Mouse (Mus musculus) liver (tissue): ENCODE results near the gene Depdc5.
A peak's percentile ranks its signal among the peaks of the same experiment; 100 is the strongest.
"Not testable (repeated sequence)": the region's sequence is repeated elsewhere in the genome, so short reads cannot be mapped to it uniquely, and the experiment has no call there.

ENCODE experiments used
- DNase-seq: peaks from one replicate; pipeline ENCODE4 v3.0.0-alpha.2; 2020; ENCODE audit warnings: mixed read lengths

Depdc5 gene

GRCm38 (mm10) chr5:32914071-32914470 is 50.6 kb downstream of the Depdc5 start:
- no peak for DNase-seq

- not testable (repeated sequence) for DNase-seq
Observed at GRCm38 (mm10) chr5:32919281-32919680, 55.8 kb downstream of the Depdc5 start.

DNA sequence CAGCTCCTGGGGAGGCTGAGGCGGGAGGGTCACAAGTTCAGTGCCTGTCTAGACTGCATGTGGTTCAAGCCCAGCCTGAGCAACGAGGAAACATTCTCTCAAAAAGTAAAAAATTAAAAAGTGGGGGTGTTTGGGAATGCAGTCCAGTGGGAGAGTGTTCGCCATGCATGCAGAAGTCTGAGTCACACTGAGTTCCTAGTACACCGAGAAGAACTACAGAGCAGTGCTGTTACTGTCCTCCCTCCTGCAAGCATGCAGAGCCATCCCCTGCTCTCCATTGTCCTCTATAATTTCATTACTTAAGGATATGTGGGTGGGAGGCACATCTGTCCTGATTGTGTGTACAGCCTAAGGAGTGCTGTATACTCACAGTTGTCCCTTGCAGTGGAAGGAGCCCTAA is 59.4 kb downstream of the Depdc5 start:
- no peak for DNase-seq

DNA sequence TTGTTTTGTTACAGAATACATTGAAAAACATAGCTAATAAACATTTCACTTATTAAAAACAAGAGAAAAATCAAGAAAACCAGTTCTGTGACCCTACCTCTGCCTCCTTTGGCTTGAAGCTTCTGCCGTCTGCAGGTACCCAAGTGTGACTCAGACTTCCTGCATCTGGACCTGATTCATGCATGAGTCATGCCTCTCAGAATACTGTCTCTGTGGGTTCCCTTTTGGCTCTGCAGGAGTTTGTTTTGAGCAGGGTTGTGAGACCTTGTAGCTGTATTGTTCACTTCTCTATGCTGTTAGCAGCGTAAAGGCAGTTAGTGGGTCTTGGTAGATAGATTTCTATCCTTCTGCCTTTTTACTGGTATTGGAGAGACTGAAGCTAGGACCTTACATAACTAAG is 67.3 kb downstream of the Depdc5 start:
- no peak for DNase-seq

- DNase-seq = peak; percentile 48
Observed at GRCm38 (mm10) chr5:32934654-32935053, 71.2 kb downstream of the Depdc5 start.

- DNase-seq = no peak
Observed at GRCm38 (mm10) chr5:32940586-32940985, 77.1 kb downstream of the Depdc5 start.

DNA sequence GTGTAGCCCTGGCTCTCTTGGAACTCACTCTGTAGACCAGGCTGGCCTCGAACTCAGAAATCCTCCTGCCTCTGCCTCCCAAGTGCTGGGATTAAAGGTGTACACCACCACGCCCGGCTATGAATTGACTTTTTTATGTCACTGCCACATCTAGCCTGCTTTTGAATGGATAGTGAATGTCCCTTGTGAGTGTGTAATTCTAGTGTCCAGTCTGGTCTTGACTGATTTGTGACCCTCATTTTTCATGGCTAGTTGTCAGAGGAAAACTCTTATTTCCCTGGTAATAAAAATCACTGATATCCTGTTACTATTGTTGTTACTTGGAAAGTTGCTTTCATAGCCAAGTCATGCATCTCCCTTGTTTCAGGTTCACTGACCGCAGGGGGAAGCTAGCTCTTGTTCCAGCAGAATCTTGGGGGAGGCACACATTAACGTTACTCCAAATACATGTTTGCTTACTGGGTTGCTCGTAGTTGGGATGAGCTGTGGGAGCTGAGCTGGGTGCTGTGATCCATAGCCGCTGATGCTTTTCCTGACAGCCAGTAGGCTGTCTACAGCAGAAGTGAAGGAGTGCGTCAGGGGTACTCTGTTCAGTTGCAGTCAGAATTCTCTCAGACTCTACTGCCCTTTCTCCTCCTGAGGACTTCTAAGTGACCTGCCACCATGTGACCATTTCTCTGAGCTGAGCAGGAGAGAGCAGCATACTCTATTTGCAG is 77.9 kb downstream of the Depdc5 start:
- no peak for DNase-seq

GRCm38 (mm10) chr5:32950077-32950476 is 86.6 kb downstream of the Depdc5 start:
- no peak for DNase-seq

DNA sequence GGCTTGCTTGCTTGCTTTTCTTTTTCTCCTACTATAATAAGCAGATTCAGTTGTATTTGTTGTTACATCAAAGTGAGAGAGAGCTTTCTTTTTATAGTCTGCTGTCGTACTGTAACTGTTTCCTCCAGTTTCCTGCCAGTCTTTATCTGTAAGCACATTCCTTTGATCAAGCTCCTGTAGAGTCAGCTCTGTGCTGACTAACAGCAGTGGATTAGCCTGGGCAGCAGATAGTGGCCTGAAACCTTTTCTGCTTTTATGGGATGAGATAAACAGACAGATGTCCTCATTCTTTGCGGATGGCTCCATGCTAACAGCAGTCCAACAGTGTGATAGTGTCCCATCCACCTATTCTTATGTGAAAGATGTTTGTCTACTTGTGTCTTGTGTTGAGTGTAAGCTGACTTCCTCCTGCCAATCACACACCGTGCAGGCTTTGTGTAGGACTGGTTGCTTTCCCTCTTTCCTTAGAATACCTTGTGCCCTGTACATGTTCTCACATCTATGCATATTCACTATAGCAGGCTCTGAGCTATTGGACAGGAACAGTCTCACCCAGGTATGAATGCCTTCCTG is 87.3 kb downstream of the Depdc5 start:
- DNase-seq = peak; percentile 65

- no peak for DNase-seq
Observed at GRCm38 (mm10) chr5:32955716-32956115, 92.2 kb downstream of the Depdc5 start.

DNA sequence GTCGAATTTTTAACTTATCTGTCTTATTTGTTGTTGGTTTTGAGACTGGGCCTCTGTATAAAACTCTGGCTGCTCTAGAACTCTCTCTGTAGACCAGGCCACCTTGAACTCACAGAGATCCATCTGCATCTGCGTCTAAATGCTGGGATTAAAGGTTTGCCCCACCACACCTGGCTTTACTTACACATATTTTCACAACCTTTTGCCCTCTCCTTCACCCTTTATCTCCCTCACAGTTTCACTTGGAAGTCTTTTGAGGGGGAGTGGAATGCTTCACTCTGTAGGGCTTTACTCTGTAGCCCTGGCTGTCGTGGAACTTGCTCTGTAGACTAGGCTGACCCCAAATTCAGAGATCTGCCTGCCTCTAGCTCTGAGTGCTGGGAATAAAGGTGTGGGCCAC is 98.1 kb downstream of the Depdc5 start:
- no peak for DNase-seq

DNA sequence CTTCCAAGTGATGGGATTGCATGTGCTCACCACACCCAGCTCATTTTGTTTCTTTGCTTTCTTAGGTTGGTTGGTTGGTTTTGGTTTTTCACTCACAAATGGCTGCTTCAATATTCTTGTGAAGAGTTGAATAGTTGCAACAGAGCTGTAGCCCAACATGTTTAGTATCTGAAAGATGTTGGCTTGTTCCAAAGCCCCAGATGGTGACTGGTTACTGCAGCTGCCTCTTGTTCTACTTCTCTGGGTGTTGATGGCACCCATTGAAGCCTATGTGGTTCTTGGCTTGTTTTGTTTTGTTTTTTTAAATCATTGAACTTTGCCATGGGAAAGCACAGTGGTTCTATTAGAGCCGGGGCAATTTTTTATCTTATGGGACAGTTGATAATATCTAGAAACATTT is 99.1 kb downstream of the Depdc5 start:
- no peak for DNase-seq

- no peak for DNase-seq
Observed at GRCm38 (mm10) chr5:32976541-32976940, 113.0 kb downstream of the Depdc5 start.

- DNase-seq = no peak
Observed at GRCm38 (mm10) chr5:32977179-32977578, 113.7 kb downstream of the Depdc5 start.

- no peak for DNase-seq
Observed at GRCm38 (mm10) chr5:32985379-32985778, 121.9 kb downstream of the Depdc5 start.

GRCm38 (mm10) chr5:32987873-32988272 is 124.4 kb downstream of the Depdc5 start:
- no peak for DNase-seq

DNA sequence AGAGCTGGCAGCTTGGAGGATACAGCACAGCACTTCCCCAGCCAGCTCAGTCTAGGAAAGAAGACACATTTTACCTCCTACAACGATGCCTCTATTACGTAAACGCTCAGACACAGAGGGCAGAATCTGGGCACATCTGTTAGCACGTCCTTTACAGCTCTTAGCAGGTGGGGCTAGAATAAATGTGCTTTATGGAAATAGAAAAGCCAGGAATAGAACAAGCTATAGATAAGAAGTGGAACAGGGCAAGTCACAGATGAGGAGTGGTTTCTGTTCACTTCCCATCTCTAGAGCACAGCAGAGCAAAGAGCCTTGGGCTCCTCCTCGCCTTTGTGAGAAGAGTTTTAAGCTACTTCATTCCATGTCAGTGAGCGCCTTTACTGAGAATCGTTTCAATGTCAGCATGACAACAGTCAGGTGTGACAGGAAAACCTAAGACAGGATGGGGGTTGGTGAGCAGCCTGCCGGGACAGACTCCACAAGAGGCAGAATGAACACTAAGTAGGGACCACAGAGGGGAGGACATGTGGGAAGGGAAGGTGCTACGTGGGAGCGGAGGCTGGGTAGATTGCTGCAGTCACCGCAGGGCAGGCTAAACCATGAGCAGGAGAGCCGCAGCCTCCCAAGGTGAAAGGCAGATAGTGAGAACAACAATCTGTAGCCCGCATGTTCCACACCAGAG is 126.6 kb downstream of the Depdc5 start:
- DNase-seq = no peak

DNA sequence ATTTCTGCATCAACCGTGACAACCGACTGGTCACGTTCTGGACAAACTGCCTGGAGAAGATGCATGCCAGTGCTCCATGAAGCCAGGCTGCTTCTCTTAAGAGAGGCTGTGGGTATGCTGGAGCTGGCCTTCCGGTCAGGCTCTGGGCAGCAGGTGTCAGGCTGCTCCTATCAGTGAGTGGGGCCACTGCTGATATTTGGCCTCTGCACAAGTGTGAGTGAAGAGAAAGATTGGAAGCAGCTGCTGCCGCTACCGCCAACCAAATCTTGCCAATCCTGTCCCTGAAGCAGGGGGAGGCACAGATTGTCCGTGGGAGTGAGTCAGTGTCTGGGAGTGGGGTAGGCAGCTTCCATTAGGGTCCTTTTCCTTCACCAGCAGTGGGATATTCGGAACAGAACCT is 127.7 kb downstream of the Depdc5 start:
- DNase-seq = no peak

GRCm38 (mm10) chr5:32994471-32994870 is 131.0 kb downstream of the Depdc5 start:
- no peak for DNase-seq

DNA sequence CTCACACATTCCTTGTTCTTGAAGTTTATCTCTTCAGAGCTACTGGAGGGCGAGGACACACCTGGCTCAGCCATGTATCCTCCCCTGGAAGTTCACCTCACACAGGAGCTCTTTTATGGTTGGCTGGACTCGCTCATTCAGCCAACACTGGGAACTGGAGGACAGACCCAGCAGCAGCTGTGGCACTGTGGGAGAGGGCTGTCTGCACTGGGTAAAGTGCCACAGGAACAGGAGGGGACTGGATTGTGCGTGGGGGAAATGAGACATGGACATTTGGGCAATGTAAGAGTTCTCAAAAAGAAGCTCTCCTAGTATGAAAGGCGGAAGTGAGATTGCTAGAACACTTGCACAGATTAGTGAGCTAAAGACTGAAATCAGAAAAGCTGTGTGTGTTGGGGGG is 132.3 kb downstream of the Depdc5 start:
- no peak for DNase-seq

DNA sequence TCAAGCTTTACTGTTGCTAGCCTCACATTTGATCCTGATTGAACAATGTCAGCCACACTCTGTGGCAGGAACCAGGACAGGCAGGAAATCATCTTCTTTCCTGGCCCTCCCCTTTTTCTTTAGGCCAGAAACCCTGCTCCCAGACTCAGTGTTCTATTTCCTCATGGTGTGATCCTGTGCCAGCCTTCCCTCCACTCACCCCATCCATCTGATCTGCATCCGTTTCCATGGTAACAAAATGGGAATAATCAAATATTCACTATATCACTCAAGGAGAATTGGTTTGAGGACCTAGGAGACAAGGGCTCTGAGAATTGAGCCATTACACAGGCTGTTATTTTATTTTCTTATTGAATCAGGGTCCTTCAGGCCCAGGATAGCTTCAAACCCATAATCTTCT is 133.1 kb downstream of the Depdc5 start:
- DNase-seq = no peak

DNA sequence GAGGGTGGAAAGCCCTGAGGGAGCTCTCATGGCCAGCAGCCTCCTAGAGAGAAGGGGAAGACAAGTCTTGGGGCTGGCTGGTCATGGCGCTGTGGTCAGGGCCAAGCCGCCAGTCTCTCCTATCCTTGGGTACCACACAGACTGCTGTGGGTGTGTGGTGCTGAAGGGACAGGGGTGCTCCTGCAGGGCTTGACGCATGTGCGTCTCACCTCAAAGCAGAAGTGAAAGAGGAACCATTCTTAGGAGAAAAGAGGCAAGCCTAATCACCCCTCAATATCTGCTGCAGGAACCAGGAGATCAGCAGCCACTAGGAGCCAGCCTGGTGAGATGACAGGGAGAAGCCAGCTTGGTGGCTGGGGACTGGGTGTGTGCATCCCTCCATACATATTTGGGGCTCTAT is 134.2 kb downstream of the Depdc5 start:
- peak; percentile 31 for DNase-seq

- no peak for DNase-seq
Observed at GRCm38 (mm10) chr5:32998783-32999182, 135.3 kb downstream of the Depdc5 start.

- DNase-seq = no peak
Observed at GRCm38 (mm10) chr5:33001111-33001510, 137.6 kb downstream of the Depdc5 start.
